Mouse (Mus musculus): ENCODE results near the gene Hsf2bp.

DNA sequence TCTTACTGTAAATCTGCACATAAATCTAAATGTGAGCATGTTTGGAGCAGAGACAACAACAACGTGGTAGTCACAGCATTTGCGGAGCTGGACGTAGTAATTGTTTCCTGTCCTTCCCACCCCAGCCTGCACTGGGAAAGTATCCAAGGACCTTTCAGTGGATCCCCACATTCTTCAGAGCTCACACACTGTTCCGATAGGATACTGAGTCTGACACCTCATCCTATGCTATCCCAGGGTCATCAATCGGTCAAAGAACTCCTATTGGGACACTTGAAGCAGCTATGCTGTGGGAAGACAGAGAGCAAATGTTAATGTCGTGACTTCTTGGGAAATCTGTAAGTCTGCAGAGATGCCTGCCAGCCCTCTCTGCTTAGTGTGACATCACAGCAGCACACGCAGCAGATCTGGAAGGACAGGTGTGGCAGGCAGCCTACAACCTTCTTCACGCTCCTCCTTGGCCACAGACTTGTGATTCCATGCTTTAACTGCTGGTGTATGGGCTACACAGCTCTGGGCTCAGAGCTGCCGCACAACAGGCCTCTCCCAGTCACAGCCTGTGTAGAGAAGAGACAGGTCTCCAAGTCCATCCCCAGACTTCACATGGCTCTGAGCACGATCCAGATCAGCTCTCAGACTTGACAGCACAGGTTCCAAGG is 92.1 kb downstream of the Hsf2bp start:
- TF ChIP-seq CTCF (IDR thresholded peaks at IDR 0.05) (no peak), POLR2A (IDR thresholded peaks at IDR 0.05; ENCODE audit: insufficient read depth, low read depth, low read length) (no peak)
